Mouse (Mus musculus) heart, embryonic 14.5 days (tissue): ENCODE data around the gene Med27. TPM values are rescaled to one million over a fixed set of nuclear protein-coding genes. Genes with fewer than 3 reads are reported as not detected.
"Not testable (repeated sequence)": the region's sequence is repeated elsewhere in the genome, so short reads cannot be mapped to it uniquely, and the experiment has no call there.

Experiments
- ATAC-seq: fragments of 200-750 bp; cut with Nextera tagmentation; 2 replicates; pipeline ENCODE4 v1.8.0; 2017; ENCODE audit warnings: low read depth, moderate TSS enrichment; ENCODE audit not compliant: insufficient number of reproducible peaks, insufficient read depth, low FRiP score
- H3K27ac ChIP-seq, 2 experiments: fragments of 200-500 bp in 1 of 2; fragments of 300-500 bp in 1 of 2; sonication (generic) in 1 of 2; replicated peaks in 1 of 2; 2 replicates each; pipeline ENCODE4 v1.5.1; 2012 to 2014; ENCODE audit warnings: low read depth in 2 of 2, low read length in 2 of 2, control low read depth in 1 of 2, mild to moderate bottlenecking in 1 of 2, mixed read lengths in 1 of 2; ENCODE audit not compliant: control insufficient read depth in 1 of 2, insufficient read depth in 1 of 2
- H3K27me3 ChIP-seq: fragments of 300-500 bp; sonication (generic); 2 replicates; pipeline ENCODE4 v1.6.1; 2014; ENCODE audit warnings: mild to moderate bottlenecking, low read length, control low read depth; ENCODE audit not compliant: control insufficient read depth, insufficient read depth
- H3K36me3 ChIP-seq: fragments of 300-500 bp; sonication (generic); 2 replicates; pipeline ENCODE4 v1.6.1; 2014; ENCODE audit warnings: mild to moderate bottlenecking, control low read depth, low read length, mixed read lengths; ENCODE audit not compliant: control insufficient read depth, insufficient read depth
- H3K4me1 ChIP-seq, 2 experiments: fragments of 200-500 bp in 1 of 2; fragments of 300-500 bp in 1 of 2; sonication (generic) in 1 of 2; 2 replicates each; pipeline ENCODE4 v1.6.1; 2012 to 2014; ENCODE audit warnings: low read length in 2 of 2, control low read depth in 1 of 2, mixed read lengths in 1 of 2; ENCODE audit not compliant: control insufficient read depth in 2 of 2, insufficient read depth in 2 of 2
- H3K4me2 ChIP-seq: fragments of 300-500 bp; sonication (generic); 2 replicates; pipeline ENCODE4 v1.6.1; 2014; ENCODE audit warnings: mild to moderate bottlenecking, low read length
- H3K4me3 ChIP-seq, 2 experiments: fragments of 200-500 bp in 1 of 2; fragments of 300-500 bp in 1 of 2; sonication (generic) in 1 of 2; 2 replicates each; pipeline ENCODE4 v1.5.1; 2012 to 2014; ENCODE audit warnings: low read length in 2 of 2, mild to moderate bottlenecking in 2 of 2, control low read depth in 1 of 2, low read depth in 1 of 2, moderate library complexity in 1 of 2; ENCODE audit not compliant: control insufficient read depth in 1 of 2, insufficient read depth in 1 of 2
- H3K9ac ChIP-seq: fragments of 300-500 bp; sonication (generic); 2 replicates; pipeline ENCODE4 v1.6.1; 2014; ENCODE audit warnings: mild to moderate bottlenecking, low read length
- H3K9me3 ChIP-seq: fragments of 300-500 bp; sonication (generic); 2 replicates; pipeline ENCODE4 v1.6.1; 2016; ENCODE audit warnings: low read length, control low read depth; ENCODE audit not compliant: control insufficient read depth
- WGBS: fragments of 180-500 bp; shearing (Covaris S2); extraction: QIAGEN DNeasy Blood & Tissue Kit; methylation state at CpG from one replicate; pipeline ENCODE4 v1.1.7; 2014; 5-methylcytosine and 5-hydroxymethylcytosine counted together
- polyA plus RNA-seq: library from polyadenylated mRNA; unstranded; fragments of >200 nt; fragmentation: Nextera tagmentation; extraction: Ambion mirVana; gene quantifications from 2 replicates; pipeline ENCODE4 v1.2.1, GENCODE M21; 2014

The Med27 gene
- polyA plus RNA-seq, 1 experiment from 2014 or later, result 34.5 TPM

GRCm38 (mm10) chr2:29521486-29521885 is 174.9 kb downstream of the Med27 start:
- no peak overlapping the region for H3K4me2 ChIP-seq
- H3K9ac ChIP-seq, result no peak overlapping the region
- no peaks in the 10 kb centered on the region for H3K36me3 ChIP-seq
- no peak overlapping the region for H3K4me3 ChIP-seq
- H3K27me3 ChIP-seq, result no peaks in the 10 kb centered on the region
- peaks cover 32 to 33% of the 10 kb centered on the region in 2 experiments for H3K4me1 ChIP-seq
- H3K27ac ChIP-seq, result no peak overlapping the region
- no peaks in the 10 kb centered on the region for H3K9me3 ChIP-seq
- WGBS, result 83% methylated on average over 7 of the region's 7 CpGs
- ATAC-seq, result no peak

GRCm38 (mm10) chr2:29523918-29524811 is 177.5 kb downstream of the Med27 start:
- 36% methylated on average over 12 of the region's 12 CpGs for WGBS
- no peak for ATAC-seq
- Histone ChIP-seq H3K36me3 (no peaks in the 10 kb centered on the region), H3K27me3 (no peaks in the 10 kb centered on the region), H3K4me1 (peaks cover 31 to 33% of the 10 kb centered on the region in 2 experiments), H3K9me3 (no peaks in the 10 kb centered on the region), H3K9ac (no peak overlapping the region), H3K4me2 (no peak overlapping the region), H3K27ac (peak overlapping the region; percentile 35 to 64), H3K4me3 (no peak overlapping the region)

- Histone ChIP-seq H3K9me3 (no peaks in the 10 kb centered on the region), H3K27ac (peak overlapping the region; percentile 38 to 64; a peak in 2 of 4 replicates), H3K4me1 (peaks cover 31 to 33% of the 10 kb centered on the region in 2 experiments), H3K27me3 (no peaks in the 10 kb centered on the region), H3K4me3 (no peak overlapping the region), H3K36me3 (no peaks in the 10 kb centered on the region), H3K4me2 (no peak overlapping the region), H3K9ac (no peak overlapping the region)
- no peak for ATAC-seq
- WGBS, result 45% methylated on average over 4 of the region's 4 CpGs
These were observed 178.7 kb downstream of the Med27 start for GRCm38 (mm10) chr2:29525273-29525805.

GRCm38 (mm10) chr2:29526266-29526665 is 179.6 kb downstream of the Med27 start:
- H3K36me3 ChIP-seq, result no peaks in the 10 kb centered on the region
- peaks cover 31 to 33% of the 10 kb centered on the region in 2 experiments for H3K4me1 ChIP-seq
- 63% methylated on average over 14 of the region's 14 CpGs for WGBS
- no peaks in the 10 kb centered on the region for H3K27me3 ChIP-seq
- no peaks in the 10 kb centered on the region for H3K9me3 ChIP-seq
- H3K4me3 ChIP-seq, result no peak overlapping the region
- no peak overlapping the region for H3K27ac ChIP-seq
- H3K4me2 ChIP-seq, result no peak overlapping the region
- no peak overlapping the region for H3K9ac ChIP-seq
- ATAC-seq, result 0 out of 2 replicates have a peak, but pooled peaks have one; percentile 54

GRCm38 (mm10) chr2:29527480-29527879 is 180.9 kb downstream of the Med27 start:
- not testable (repeated sequence) for H3K4me2 ChIP-seq, H3K4me3 ChIP-seq, H3K27me3 ChIP-seq, H3K9ac ChIP-seq, ATAC-seq, H3K36me3 ChIP-seq, H3K9me3 ChIP-seq, H3K27ac ChIP-seq
- peaks cover 29 to 33% of the 10 kb centered on the region in 2 experiments for H3K4me1 ChIP-seq
- 84% methylated on average over 6 of the region's 9 CpGs for WGBS

GRCm38 (mm10) chr2:29528811-29529210 is 182.2 kb downstream of the Med27 start:
- no peak overlapping the region for H3K4me3 ChIP-seq
- ATAC-seq, result no peak
- no peaks in the 10 kb centered on the region for H3K27me3 ChIP-seq
- no peaks in the 10 kb centered on the region for H3K9me3 ChIP-seq
- no peak overlapping the region for H3K27ac ChIP-seq
- peaks cover 25 to 27% of the 10 kb centered on the region in 2 experiments for H3K4me1 ChIP-seq
- H3K9ac ChIP-seq, result no peak overlapping the region
- 75% methylated on average over 5 of the region's 5 CpGs for WGBS
- H3K36me3 ChIP-seq, result no peaks in the 10 kb centered on the region
- no peak overlapping the region for H3K4me2 ChIP-seq

GRCm38 (mm10) chr2:29529788-29530187 is 183.2 kb downstream of the Med27 start:
- H3K36me3 ChIP-seq, H3K27me3 ChIP-seq, H3K4me2 ChIP-seq, H3K9ac ChIP-seq, H3K4me3 ChIP-seq, ATAC-seq, H3K9me3 ChIP-seq, H3K27ac ChIP-seq: not testable (repeated sequence)
- H3K4me1 ChIP-seq, result peaks cover 15 to 21% of the 10 kb centered on the region in 2 experiments
- 94% methylated on average over 2 of the region's 2 CpGs for WGBS
